Mouse (Mus musculus) liver, postnatal 0 days (tissue): ENCODE results near the gene Gm20767. TPM values are rescaled to one million over a fixed set of nuclear protein-coding genes. Genes with fewer than 3 reads are reported as not detected.
"Not testable (repeated sequence)": the region's sequence is repeated elsewhere in the genome, so short reads cannot be mapped to it uniquely, and the experiment has no call there.

Experiments used
- ATAC-seq: fragments of 200-750 bp; cut with Nextera tagmentation; 2 replicates; pipeline ENCODE4 v1.8.0; 2017; ENCODE audit warnings: mild to moderate bottlenecking, moderate library complexity
- DNase-seq: peaks from one replicate; pipeline ENCODE4 v3.0.0-alpha.2; 2016
- H3K27ac ChIP-seq: fragments of 300-500 bp; sonication (generic); 2 replicates; pipeline ENCODE4 v1.5.1; 2014; ENCODE audit warnings: antibody characterized with exemption, moderate library complexity, mild to moderate bottlenecking, low read depth
- H3K27me3 ChIP-seq: fragments of 300-500 bp; sonication (generic); 2 replicates; pipeline ENCODE4 v1.6.1; 2014; ENCODE audit warnings: low read length, control low read depth, mixed read lengths; ENCODE audit not compliant: insufficient read depth
- H3K36me3 ChIP-seq: fragments of 300-500 bp; sonication (generic); replicated peaks from 2 replicates; pipeline ENCODE4 v1.6.1; 2014; ENCODE audit warnings: mild to moderate bottlenecking, control low read depth, low read length, moderate library complexity, mixed read lengths; ENCODE audit not compliant: insufficient read depth
- H3K4me1 ChIP-seq: fragments of 300-500 bp; sonication (generic); 2 replicates; pipeline ENCODE4 v1.6.1; 2014; ENCODE audit warnings: antibody characterized with exemption, mild to moderate bottlenecking, control low read depth; ENCODE audit not compliant: insufficient read depth
- H3K4me2 ChIP-seq: fragments of 300-500 bp; sonication (generic); 2 replicates; pipeline ENCODE4 v1.6.1; 2014; ENCODE audit warnings: low read depth, mild to moderate bottlenecking, low read length, moderate library complexity, mixed read lengths
- H3K4me3 ChIP-seq: fragments of 300-500 bp; sonication (generic); 2 replicates; pipeline ENCODE4 v1.5.1; 2014; ENCODE audit warnings: low read depth, low read length
- H3K9ac ChIP-seq: fragments of 300-500 bp; sonication (generic); replicated peaks from 2 replicates; pipeline ENCODE4 v1.6.1; 2014; ENCODE audit warnings: mild to moderate bottlenecking, moderate library complexity
- H3K9me3 ChIP-seq: fragments of 300-500 bp; sonication (generic); 2 replicates; pipeline ENCODE4 v1.6.1; 2016; ENCODE audit warnings: mild to moderate bottlenecking, control low read depth, low read length, mixed read lengths
- WGBS: fragments of 180-500 bp; shearing (Covaris S2); extraction: QIAGEN DNeasy Blood & Tissue Kit; methylation state at CpG from one replicate; pipeline ENCODE4 v1.1.7; 2014; ENCODE audit not compliant: insufficient replicate concordance; 5-methylcytosine and 5-hydroxymethylcytosine counted together
- polyA plus RNA-seq: library from polyadenylated mRNA; unstranded; fragments of >200 nt; fragmentation: Nextera tagmentation; extraction: Ambion mirVana; gene quantifications from 2 replicates; pipeline ENCODE4 v1.2.1, GENCODE M21; 2015

The Gm20767 gene
- polyA plus RNA-seq = not detected in 2 replicates

DNA sequence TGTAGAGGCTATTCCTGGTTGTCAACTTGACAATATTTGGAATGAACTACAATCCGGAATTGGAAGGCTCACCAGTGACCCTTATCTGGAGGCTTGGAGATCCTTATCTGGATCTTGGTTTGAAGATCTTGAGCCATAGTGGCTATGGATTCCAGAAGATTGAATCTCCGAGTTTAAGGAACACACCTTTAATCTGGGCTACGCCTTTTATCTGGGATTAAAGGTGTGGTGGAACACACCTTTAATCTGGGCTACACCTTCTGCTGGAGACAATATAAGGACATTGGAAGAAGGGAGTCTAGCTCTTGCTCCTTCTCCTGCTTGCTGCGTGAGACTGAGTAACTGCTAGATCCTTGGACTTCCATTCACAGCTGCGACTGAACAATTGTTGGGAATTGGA, at the start of gene Gm20767:
Gene Gm20767 (plus strand): TSS at position 301 of the 400 bp plus-strand sequence.
- ATAC-seq, H3K36me3 ChIP-seq, H3K9me3 ChIP-seq, H3K27ac ChIP-seq, H3K4me2 ChIP-seq, H3K4me1 ChIP-seq, DNase-seq, H3K27me3 ChIP-seq, H3K4me3 ChIP-seq, H3K9ac ChIP-seq: not testable (repeated sequence)
- 62% methylated on average over 1 of the region's 5 CpGs for WGBS

DNA sequence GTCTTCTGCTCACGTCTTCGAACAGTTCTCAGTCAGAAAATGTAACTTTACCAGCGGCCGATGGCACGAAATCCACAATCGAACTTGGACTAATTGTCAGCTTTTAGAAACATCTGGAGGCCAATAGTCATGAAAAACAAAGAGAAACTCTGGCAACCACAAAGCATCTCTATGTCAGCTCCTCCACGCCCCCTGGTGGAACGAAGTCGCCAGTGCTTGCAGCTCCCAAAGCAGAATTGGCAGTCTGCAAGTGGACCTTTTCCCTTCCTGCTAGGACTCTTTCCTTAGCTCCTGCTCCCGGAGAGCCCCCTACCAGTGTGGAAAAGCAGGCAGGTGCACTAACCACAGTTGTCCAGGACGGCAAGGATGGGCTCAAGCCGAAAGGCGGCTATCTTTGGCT, 47.1 kb upstream of the Gm20767 start:
- not testable (repeated sequence) for H3K36me3 ChIP-seq, H3K4me2 ChIP-seq, ATAC-seq, H3K27ac ChIP-seq, H3K4me3 ChIP-seq, H3K4me1 ChIP-seq, DNase-seq, H3K9me3 ChIP-seq, H3K27me3 ChIP-seq, H3K9ac ChIP-seq
- no CpG with 5 or more reads among the region's 13 CpGs for WGBS

DNA sequence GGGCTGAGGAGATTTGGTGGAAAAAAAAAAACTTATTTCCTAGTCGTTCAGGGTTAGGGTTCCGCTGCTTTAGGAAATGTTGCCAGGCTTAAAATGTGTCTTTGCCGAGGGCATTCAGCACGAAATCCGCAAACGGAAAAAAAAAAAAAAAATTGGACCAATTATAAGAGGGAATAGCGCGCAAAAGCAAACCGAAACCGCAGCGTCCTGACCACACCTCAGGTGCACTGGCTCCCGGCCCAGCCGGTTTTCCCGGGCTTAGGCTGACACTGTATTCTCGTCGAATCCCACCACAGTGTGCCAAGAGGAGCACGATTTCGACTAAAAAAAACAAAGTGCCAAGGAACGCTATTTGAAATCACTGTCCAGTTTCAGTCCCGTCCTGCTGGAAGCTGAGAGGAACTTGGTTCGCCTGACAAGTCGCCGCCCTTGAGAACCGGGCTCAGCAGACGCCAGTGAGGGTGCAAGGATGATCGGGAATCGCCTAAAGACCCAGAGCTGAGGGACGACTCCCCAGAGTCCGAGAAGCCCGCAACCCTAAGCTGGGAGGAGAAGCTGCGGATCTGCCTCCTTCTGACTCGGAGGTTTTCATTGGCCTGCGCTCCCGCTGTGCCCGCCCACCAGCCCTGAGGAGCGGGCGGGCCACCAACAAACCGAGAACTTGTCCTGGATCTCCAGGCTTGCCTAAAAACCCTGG, 43.7 kb upstream of the Gm20767 start:
- not testable (repeated sequence) for H3K36me3 ChIP-seq, H3K4me1 ChIP-seq, H3K27me3 ChIP-seq, H3K9me3 ChIP-seq, H3K9ac ChIP-seq, H3K27ac ChIP-seq
- ATAC-seq = peak; percentile 50; the same call in 1 of the 2 replicates
- under 1% methylated on average over 20 of the region's 38 CpGs for WGBS
- Histone ChIP-seq H3K4me3 (peak overlapping the region; percentile 29; the same call in 1 of the 2 replicates), H3K4me2 (peak overlapping the region; percentile 35; the same call in 1 of the 2 replicates)
- peak; percentile 13 for DNase-seq

DNA sequence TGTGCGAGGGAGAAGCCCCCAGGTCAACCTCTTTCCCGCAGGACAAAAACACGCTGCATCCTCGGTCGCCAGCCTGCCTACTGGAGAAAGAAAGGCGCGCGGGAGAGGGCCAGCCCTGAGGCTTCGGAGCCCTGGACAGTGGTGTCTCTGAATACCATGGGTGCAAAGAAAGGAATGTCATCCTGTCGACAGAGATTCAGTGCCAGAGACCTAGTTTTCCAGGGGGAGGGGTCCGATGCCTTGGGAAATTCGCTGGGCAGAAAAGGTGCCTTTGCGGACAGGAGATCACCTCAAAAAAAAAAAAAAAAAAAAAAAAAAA, 43.1 kb upstream of the Gm20767 start:
- H3K27ac ChIP-seq, ATAC-seq, H3K4me3 ChIP-seq, H3K27me3 ChIP-seq, H3K9ac ChIP-seq, H3K9me3 ChIP-seq, H3K36me3 ChIP-seq, H3K4me2 ChIP-seq, H3K4me1 ChIP-seq, DNase-seq: not testable (repeated sequence)
- WGBS = 2% methylated on average over 5 of the region's 13 CpGs

DNA sequence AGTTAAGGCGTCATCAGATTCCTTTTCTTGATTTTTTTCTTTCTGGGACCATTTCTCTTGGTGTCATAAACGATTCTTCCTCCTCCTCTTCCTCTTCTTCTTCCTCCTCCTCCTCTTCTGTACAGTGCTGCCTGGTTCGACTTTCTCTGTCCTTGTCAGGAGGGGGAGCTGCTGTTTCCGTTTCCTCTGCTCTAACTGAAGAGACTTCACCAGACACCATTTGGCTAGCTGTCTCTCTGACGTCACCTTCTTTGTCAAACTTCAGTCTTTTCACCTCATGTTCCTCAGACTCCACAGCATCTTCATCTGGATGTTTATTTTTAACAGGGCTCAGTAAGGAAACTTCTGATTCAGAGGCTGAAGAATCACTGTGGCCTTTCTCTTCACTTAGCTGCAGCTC, 40.7 kb upstream of the Gm20767 start:
- not testable (repeated sequence) for H3K36me3 ChIP-seq, DNase-seq, H3K9ac ChIP-seq, ATAC-seq, H3K9me3 ChIP-seq, H3K4me3 ChIP-seq, H3K4me2 ChIP-seq, H3K4me1 ChIP-seq, H3K27me3 ChIP-seq, H3K27ac ChIP-seq
- no CpG with 5 or more reads among the region's 5 CpGs for WGBS

DNA sequence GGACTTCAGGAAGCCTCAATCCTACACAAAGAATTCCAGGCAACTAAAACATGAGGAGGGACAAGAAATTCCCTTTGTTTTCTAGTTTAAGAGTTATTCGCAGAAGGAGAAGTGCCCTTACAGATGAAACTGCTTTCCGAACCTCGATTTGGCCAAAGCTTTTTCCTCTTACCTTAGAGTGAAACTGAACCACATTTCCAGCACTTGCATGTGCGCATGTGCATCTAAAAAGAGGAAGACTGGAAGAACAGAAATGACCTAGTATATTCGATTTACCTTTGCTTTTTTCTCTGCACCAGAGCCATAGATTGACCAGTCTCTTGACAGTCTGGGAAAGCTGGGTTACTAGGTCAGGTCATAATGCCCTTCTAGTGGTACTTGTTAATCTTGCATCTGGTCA, 33.5 kb upstream of the Gm20767 start:
- H3K27me3 ChIP-seq, ATAC-seq, H3K27ac ChIP-seq, H3K4me1 ChIP-seq, H3K4me3 ChIP-seq, H3K36me3 ChIP-seq, DNase-seq, H3K9ac ChIP-seq, H3K9me3 ChIP-seq, H3K4me2 ChIP-seq: not testable (repeated sequence)
- no CpG with 5 or more reads among the region's 5 CpGs for WGBS

DNA sequence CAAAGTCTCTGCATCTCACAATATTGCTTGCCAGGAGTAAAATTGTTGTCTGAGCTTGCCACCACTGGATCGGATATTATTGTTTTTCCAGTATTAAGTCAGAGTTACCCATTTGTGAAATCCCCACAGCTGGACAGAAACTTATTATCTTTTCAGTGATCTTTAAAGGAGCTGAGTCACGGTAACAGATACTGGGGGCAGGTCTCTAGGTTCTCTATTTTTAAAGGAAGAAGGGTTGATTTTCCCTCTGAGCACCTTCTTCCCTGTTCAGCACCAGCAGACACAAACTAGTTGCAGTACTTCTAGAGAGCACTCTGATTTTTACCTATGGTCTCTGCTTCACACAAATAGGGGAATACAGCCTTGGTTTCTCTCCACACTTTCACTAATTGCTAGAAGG, 33.0 kb upstream of the Gm20767 start:
- 46% methylated on average over 2 of the region's 2 CpGs for WGBS

GRCm38 (mm10) chr13:120142348-120142747, 2.3 kb downstream of the Gm20767 start:
- not testable (repeated sequence) for ATAC-seq, H3K4me2 ChIP-seq, H3K4me1 ChIP-seq, H3K9ac ChIP-seq, H3K27ac ChIP-seq, H3K36me3 ChIP-seq, H3K9me3 ChIP-seq, H3K4me3 ChIP-seq, DNase-seq, H3K27me3 ChIP-seq
- WGBS = 61% methylated on average over 2 of the region's 3 CpGs

More for the DNA sequence above, 33.0 kb upstream of the Gm20767 start:
- not testable (repeated sequence) for H3K4me2 ChIP-seq, H3K9ac ChIP-seq, H3K36me3 ChIP-seq, H3K27me3 ChIP-seq, H3K27ac ChIP-seq, H3K9me3 ChIP-seq, H3K4me3 ChIP-seq, H3K4me1 ChIP-seq, DNase-seq, ATAC-seq

- DNase-seq, H3K4me3 ChIP-seq, H3K9me3 ChIP-seq, H3K27ac ChIP-seq, H3K27me3 ChIP-seq, H3K4me2 ChIP-seq, H3K36me3 ChIP-seq, H3K4me1 ChIP-seq, H3K9ac ChIP-seq: not testable (repeated sequence)
- 39% methylated on average over 3 of the region's 4 CpGs for WGBS
- peak; percentile 54 for ATAC-seq
These were observed 9.8 kb downstream of the Gm20767 start for GRCm38 (mm10) chr13:120149660-120150407.

DNA sequence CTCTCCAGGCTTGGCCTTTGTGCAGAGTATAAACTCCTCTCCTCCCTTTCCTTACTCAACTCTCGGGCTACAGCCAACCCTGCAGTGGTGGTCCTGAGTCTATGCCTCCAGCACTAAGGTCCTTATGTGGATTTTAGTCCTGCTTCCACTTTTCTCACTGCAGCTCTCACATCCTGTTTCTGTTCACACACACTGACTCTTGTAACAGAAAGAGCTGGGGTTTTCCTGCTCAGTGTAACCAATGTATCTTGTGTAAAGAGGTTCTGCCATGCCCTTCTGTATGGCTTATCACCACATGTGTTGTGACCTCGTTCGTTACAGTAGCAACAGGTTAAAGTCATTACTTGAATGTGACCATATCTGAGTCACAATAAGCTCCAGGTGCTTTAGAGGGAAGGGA, 10.5 kb downstream of the Gm20767 start:
- not testable (repeated sequence) for H3K4me2 ChIP-seq, H3K9me3 ChIP-seq, H3K4me3 ChIP-seq, H3K4me1 ChIP-seq, H3K27me3 ChIP-seq, H3K9ac ChIP-seq, DNase-seq, H3K36me3 ChIP-seq
- peak; percentile 8; the same call in 1 of the 2 replicates for ATAC-seq
- 28% methylated on average over 3 of the region's 3 CpGs for WGBS
- H3K27ac ChIP-seq = peak overlapping the region; percentile 16; the same call in 1 of the 2 replicates
